8 mouse cellular contexts compared by ENCODE assay signal in genomic region chr6:85510476-85510875, GRCm38 (mm10). TPM values are rescaled to one million over a fixed set of nuclear protein-coding genes. Genes with fewer than 3 reads are reported as not detected.
DNase-seq lines count a peak whose midpoint lies in the region; ATAC-seq and TF ChIP-seq lines count a peak whose summit lies in the region.

No protein-coding gene starts in this region.

- H3K27me3 ChIP-seq in hindbrain, embryonic 11.5 days (ENCODE audit: control insufficient read depth, insufficient read depth, low read length), result peaks cover 49% of the 10 kb centered on the region
- H3K27me3 ChIP-seq in hindbrain, embryonic 16.5 days (replicated peaks; ENCODE audit: control insufficient read depth, insufficient read depth, low read length), result peaks cover 42% of the 10 kb centered on the region
- peaks cover 95% of the 10 kb centered on the region for H3K27me3 ChIP-seq in E14TG2a.4 (ENCODE audit: insufficient read depth, low read length)
- peaks cover 90% of the 10 kb centered on the region for H3K27me3 ChIP-seq in heart, embryonic 12.5 days (replicated peaks)

- no peak for ATAC-seq in hindbrain, embryonic 11.5 days (ENCODE audit: low FRiP score)
- no peak for ATAC-seq in hindbrain, embryonic 16.5 days
- ATAC-seq in frontal cortex, adult (ENCODE audit: low TSS enrichment), result peak; percentile 21; the same call in 1 of the 2 replicates
- no peak for ATAC-seq in heart, embryonic 12.5 days (ENCODE audit: insufficient number of reproducible peaks, low FRiP score)

- H3K27ac ChIP-seq in hindbrain, embryonic 11.5 days (ENCODE audit: low read depth, low read length), result no peak overlapping the region
- no peak overlapping the region for H3K27ac ChIP-seq in hindbrain, embryonic 16.5 days (ENCODE audit: low read depth, low read length)
- no peak overlapping the region for H3K27ac ChIP-seq in heart, embryonic 12.5 days (ENCODE audit: poor library complexity, severe bottlenecking)

- no peaks in the 10 kb centered on the region for H3K36me3 ChIP-seq in hindbrain, embryonic 11.5 days (ENCODE audit: control insufficient read depth, insufficient read depth, low read length)
- no peaks in the 10 kb centered on the region for H3K36me3 ChIP-seq in hindbrain, embryonic 16.5 days (ENCODE audit: control insufficient read depth, insufficient read depth, low read length)
- no peaks in the 10 kb centered on the region for H3K36me3 ChIP-seq in E14TG2a.4 (ENCODE audit: insufficient read depth, low read length)
- H3K36me3 ChIP-seq in heart, embryonic 12.5 days, result no peaks in the 10 kb centered on the region

- H3K4me1 ChIP-seq in hindbrain, embryonic 11.5 days (replicated peaks; ENCODE audit: control insufficient read depth, insufficient read depth, low read length), result peaks cover 9% of the 10 kb centered on the region
- peaks cover 20% of the 10 kb centered on the region for H3K4me1 ChIP-seq in hindbrain, embryonic 16.5 days (ENCODE audit: control insufficient read depth, insufficient read depth, low read depth, low read length)
- peaks cover 13% of the 10 kb centered on the region for H3K4me1 ChIP-seq in E14TG2a.4 (replicated peaks; ENCODE audit: low read depth, low read length)
- peaks cover 21% of the 10 kb centered on the region for H3K4me1 ChIP-seq in heart, embryonic 12.5 days (replicated peaks)

- TF ChIP-seq CTCF in E14TG2a.4 (conservative IDR thresholded peaks at IDR 0.05; ENCODE audit: low read length), result peak; percentile 70

- peak; percentile 86 for DNase-seq in hindbrain, embryonic 11.5 days (ENCODE audit: low spot score)
- DNase-seq in adrenal gland, postnatal 36 days, result peak; percentile 44 to 70
- peak; percentile 71 to 74 for DNase-seq in left cerebral cortex, postnatal 36 days (ENCODE audit: low spot score in 2 of 2)
- DNase-seq in right cerebral cortex, postnatal 14 days, result peak; percentile 86

- H3K4me2 ChIP-seq in hindbrain, embryonic 11.5 days (replicated peaks; ENCODE audit: low read depth, low read length), result no peak overlapping the region
- H3K4me2 ChIP-seq in hindbrain, embryonic 16.5 days (ENCODE audit: low read length), result no peak overlapping the region
- H3K4me2 ChIP-seq in heart, embryonic 12.5 days, result no peak overlapping the region

- H3K4me3 ChIP-seq in hindbrain, embryonic 11.5 days (ENCODE audit: low read depth, low read length), result no peak overlapping the region
- H3K4me3 ChIP-seq in hindbrain, embryonic 16.5 days (ENCODE audit: low read length), result no peak overlapping the region
- H3K4me3 ChIP-seq in E14TG2a.4 (replicated peaks; ENCODE audit: low read length), result no peak overlapping the region
- H3K4me3 ChIP-seq in heart, embryonic 12.5 days, result no peak overlapping the region

- intact Hi-C loops in left cerebral cortex, postnatal 36 days (cut with DNase I), result loop anchor here (5.0 kb wide), 1 partner anchor 38 kb away; no protein-coding TSS in a partner anchor

- H3K9me3 ChIP-seq in hindbrain, embryonic 11.5 days (ENCODE audit: control insufficient read depth, low read length), result no peaks in the 10 kb centered on the region
- H3K9me3 ChIP-seq in hindbrain, embryonic 16.5 days (ENCODE audit: control insufficient read depth, low read length), result no peaks in the 10 kb centered on the region
- H3K9me3 ChIP-seq in E14TG2a.4 (ENCODE audit: low read length), result no peaks in the 10 kb centered on the region
- H3K9me3 ChIP-seq in heart, embryonic 12.5 days (replicated peaks), result no peaks in the 10 kb centered on the region

- WGBS in hindbrain, embryonic 11.5 days, result 2% methylated on average over 6 of the region's 6 CpGs
- 6% methylated on average over 6 of the region's 6 CpGs for WGBS in hindbrain, embryonic 16.5 days
- WGBS in heart, embryonic 12.5 days, result 2% methylated on average over 6 of the region's 6 CpGs

- H3K9ac ChIP-seq in hindbrain, embryonic 11.5 days (ENCODE audit: low read depth, low read length), result no peak overlapping the region
- H3K9ac ChIP-seq in hindbrain, embryonic 16.5 days (ENCODE audit: low read depth, low read length), result no peak overlapping the region
- H3K9ac ChIP-seq in heart, embryonic 12.5 days, result no peak overlapping the region

RNA-seq across cellular contexts. Expression of gene Egr4, which starts 2.9 kb away (rescaled TPM):
- polyA plus RNA-seq in hindbrain, embryonic 11.5 days (2014; fragmentation: Nextera tagmentation; extraction: Ambion mirVana), result not detected in 2 replicates
- polyA plus RNA-seq in hindbrain, embryonic 16.5 days (2015; fragmentation: Nextera tagmentation; extraction: Ambion mirVana), result not detected in 2 replicates
- not detected for total RNA-seq in adrenal gland, postnatal 36 days (2021)
- total RNA-seq in left cerebral cortex, postnatal 36 days (2021), result 10 to 100 TPM; 37.5 to 60.8 TPM
- 0.12 TPM in 1 of 2 replicates, not detected in the other for polyA plus RNA-seq in heart, embryonic 12.5 days (2016; fragmentation: Nextera tagmentation; extraction: Ambion mirVana)

RNA-seq across cellular contexts. Expression of gene Fbxo41, which starts 7.7 kb away (rescaled TPM):
- polyA plus RNA-seq in hindbrain, embryonic 11.5 days (2014; fragmentation: Nextera tagmentation; extraction: Ambion mirVana), result 0.89 and 0.93 TPM in 2 replicates
- polyA plus RNA-seq in hindbrain, embryonic 16.5 days (2015; fragmentation: Nextera tagmentation; extraction: Ambion mirVana), result 9.8 and 10.3 TPM in 2 replicates
- total RNA-seq in adrenal gland, postnatal 36 days (2021), result under 1 TPM; 0.40 to 0.53 TPM
- total RNA-seq in left cerebral cortex, postnatal 36 days (2021), result 100 to 1,000 TPM; 106 to 110 TPM
- 0.03 and 0.06 TPM in 2 replicates for polyA plus RNA-seq in heart, embryonic 12.5 days (2016; fragmentation: Nextera tagmentation; extraction: Ambion mirVana)

RNA-seq across cellular contexts. Expression of gene Pradc1, which starts 58.7 kb away (rescaled TPM):
- 25.5 and 28.1 TPM in 2 replicates for polyA plus RNA-seq in hindbrain, embryonic 11.5 days (2014; fragmentation: Nextera tagmentation; extraction: Ambion mirVana)
- 33.2 and 34.9 TPM in 2 replicates for polyA plus RNA-seq in hindbrain, embryonic 16.5 days (2015; fragmentation: Nextera tagmentation; extraction: Ambion mirVana)
- 10 to 100 TPM; 11.5 to 14.4 TPM for total RNA-seq in adrenal gland, postnatal 36 days (2021)
- total RNA-seq in left cerebral cortex, postnatal 36 days (2021), result 10 to 100 TPM; 24.6 to 31.4 TPM
- polyA plus RNA-seq in heart, embryonic 12.5 days (2016; fragmentation: Nextera tagmentation; extraction: Ambion mirVana), result 35.5 and 37.1 TPM in 2 replicates

RNA-seq across cellular contexts. Expression of gene Cct7, which starts 59.2 kb away (rescaled TPM):
- polyA plus RNA-seq in hindbrain, embryonic 11.5 days (2014; fragmentation: Nextera tagmentation; extraction: Ambion mirVana), result 644 and 685 TPM in 2 replicates
- polyA plus RNA-seq in hindbrain, embryonic 16.5 days (2015; fragmentation: Nextera tagmentation; extraction: Ambion mirVana), result 561 TPM in 2 replicates
- 100 to 1,000 TPM; 267 to 301 TPM for total RNA-seq in adrenal gland, postnatal 36 days (2021)
- 100 to 1,000 TPM; 203 to 224 TPM for total RNA-seq in left cerebral cortex, postnatal 36 days (2021)
- 393 and 395 TPM in 2 replicates for polyA plus RNA-seq in heart, embryonic 12.5 days (2016; fragmentation: Nextera tagmentation; extraction: Ambion mirVana)
